Comparison of ENCODE assay signal across 9 mouse cellular contexts in genomic region chr12:86891786-86892702, GRCm38 (mm10). TPM values are rescaled to one million over a fixed set of nuclear protein-coding genes. Genes with fewer than 3 reads are reported as not detected.
DNase-seq lines count a peak whose midpoint lies in the region; ATAC-seq lines count a peak whose summit lies in the region.
"Had no signal": no experiment of that assay in that cellular context is flagged by ENCODE, and none has a peak within 500 bp of the region (broad histone marks: within the 10 kb centered on the region; RNA-seq: fewer than 3 reads in every experiment).

No protein-coding gene starts in this region.

- no peaks in the 10 kb centered on the region for H3K9me3 ChIP-seq in erythroblast, embryonic 14.5 days (ENCODE audit: control insufficient read depth, low read length)
- H3K9me3 ChIP-seq in limb, embryonic 15.5 days, result no peaks in the 10 kb centered on the region
- H3K9me3 ChIP-seq in midbrain, embryonic 15.5 days, result no peaks in the 10 kb centered on the region

- no peak for ATAC-seq in erythroblast, adult 5-6 weeks (replicated peaks; ENCODE audit: low FRiP score, poor library complexity, severe bottlenecking)
- peak; percentile 19 for ATAC-seq in inflammation-experienced regulatory T-cells, adult 6 months
- no peak for ATAC-seq in limb, embryonic 15.5 days (ENCODE audit: insufficient number of reproducible peaks, low FRiP score, low TSS enrichment, low read depth)
- no peak for ATAC-seq in midbrain, embryonic 15.5 days (replicated peaks)
- ATAC-seq: Patski had no signal

- H3K4me2 ChIP-seq in limb, embryonic 15.5 days, result peak overlapping the region; percentile 60
- H3K4me2 ChIP-seq in midbrain, embryonic 15.5 days, result peak overlapping the region; percentile 70

- peak overlapping the region; percentile 99 for H3K27ac ChIP-seq in limb, embryonic 15.5 days
- H3K27ac ChIP-seq in midbrain, embryonic 15.5 days, result peak overlapping the region; percentile 99

- 1% methylated on average over 37 of the region's 37 CpGs for WGBS in limb, embryonic 15.5 days
- under 1% methylated on average over 34 of the region's 37 CpGs for WGBS in midbrain, embryonic 15.5 days

- H3K4me1 ChIP-seq in erythroblast, embryonic 14.5 days (ENCODE audit: control insufficient read depth), result peaks cover 56% of the 10 kb centered on the region
- H3K4me1 ChIP-seq in limb, embryonic 15.5 days, result peaks cover 94% of the 10 kb centered on the region
- peaks cover 94% of the 10 kb centered on the region for H3K4me1 ChIP-seq in midbrain, embryonic 15.5 days

- peak; percentile 81 for DNase-seq in cerebellum, adult 8-10 months
- peak; percentile 80 for DNase-seq in gastrocnemius, postnatal 10 days
- DNase-seq in spleen, postnatal 36 days (ENCODE audit: low spot score in 2 of 2), result peak; percentile 81 to 89

- H3K9ac ChIP-seq in limb, embryonic 15.5 days, result peak overlapping the region; percentile 29
- peak overlapping the region; percentile 43 for H3K9ac ChIP-seq in midbrain, embryonic 15.5 days

- H3K36me3 ChIP-seq in erythroblast, embryonic 14.5 days (ENCODE audit: control insufficient read depth), result no peaks in the 10 kb centered on the region
- H3K36me3 ChIP-seq in limb, embryonic 15.5 days, result no peaks in the 10 kb centered on the region
- H3K36me3 ChIP-seq in midbrain, embryonic 15.5 days (replicated peaks), result no peaks in the 10 kb centered on the region

- peak overlapping the region; percentile 58 for H3K4me3 ChIP-seq in erythroblast, embryonic 14.5 days (replicated peaks)
- peak overlapping the region; percentile 36 for H3K4me3 ChIP-seq in limb, embryonic 15.5 days
- H3K4me3 ChIP-seq in midbrain, embryonic 15.5 days, result peak overlapping the region; percentile 26

- H3K27me3 ChIP-seq in erythroblast, embryonic 14.5 days (ENCODE audit: control insufficient read depth), result peaks cover 54% of the 10 kb centered on the region
- H3K27me3 ChIP-seq in limb, embryonic 15.5 days, result no peaks in the 10 kb centered on the region
- no peaks in the 10 kb centered on the region for H3K27me3 ChIP-seq in midbrain, embryonic 15.5 days (replicated peaks)
- H3K27me3 ChIP-seq: Patski had no signal

RNA-seq across cellular contexts. Expression of gene Irf2bpl, which starts 7.4 kb away (rescaled TPM):
- 0.04 and 0.05 TPM in 2 replicates for polyA plus RNA-seq in erythroblast, embryonic 14.5 days (2012)
- 0.21 and 0.77 TPM in 2 replicates for total RNA-seq in erythroblast, adult 5-6 weeks (2015; ENCODE audit: low replicate concordance)
- 0.42 TPM in 1 of 2 replicates, not detected in the other for total RNA-seq in erythroblast, adult 5-6 weeks (2017; ENCODE audit: low replicate concordance)
- total RNA-seq in gastrocnemius, postnatal 10 days (2021), result 10 to 100 TPM; 42.9 to 46.7 TPM
- polyA plus RNA-seq in inflammation-experienced regulatory T-cells, adult 6 months (2017; shearing (Covaris generic)), result 10 to 100 TPM in 1 of 3 experiments, 1 to 10 TPM in 2; 8.0 to 14.6 (median 9.4) TPM
- 36.0 and 38.5 TPM in 2 replicates for polyA plus RNA-seq in limb, embryonic 15.5 days (2015; fragmentation: Nextera tagmentation; extraction: Ambion mirVana)
- polyA plus RNA-seq in midbrain, embryonic 15.5 days (2015; fragmentation: Nextera tagmentation; extraction: Ambion mirVana), result 94.3 and 98.5 TPM in 2 replicates

RNA-seq across cellular contexts. Expression of gene Cipc, which starts 54.8 kb away (rescaled TPM):
- 0.42 and 0.61 TPM in 2 replicates for polyA plus RNA-seq in erythroblast, embryonic 14.5 days (2012)
- total RNA-seq in erythroblast, adult 5-6 weeks (2015; ENCODE audit: low replicate concordance), result 4.8 and 7.1 TPM in 2 replicates
- total RNA-seq in erythroblast, adult 5-6 weeks (2017; ENCODE audit: low replicate concordance), result 5.6 and 8.2 TPM in 2 replicates
- 10 to 100 TPM; 17.5 to 22.8 TPM for total RNA-seq in gastrocnemius, postnatal 10 days (2021)
- 10 to 100 TPM; 20.2 to 29.2 (median 28.3) TPM for polyA plus RNA-seq in inflammation-experienced regulatory T-cells, adult 6 months (2017; shearing (Covaris generic))
- 22.0 and 23.3 TPM in 2 replicates for polyA plus RNA-seq in limb, embryonic 15.5 days (2015; fragmentation: Nextera tagmentation; extraction: Ambion mirVana)
- polyA plus RNA-seq in midbrain, embryonic 15.5 days (2015; fragmentation: Nextera tagmentation; extraction: Ambion mirVana), result 55.0 and 56.0 TPM in 2 replicates

Comparison
In these comparisons a context has a peak if more than half of its experiments do, and no peak if none do; other contexts are left out.
1. RNA of gene Cipc, which starts 54.8 kb away (polyA plus RNA-seq): 55.0 to 56.0 TPM in midbrain, embryonic 15.5 days, 20.2 to 29.2 TPM in inflammation-experienced regulatory T-cells, adult 6 months and 22.0 to 23.3 TPM in limb, embryonic 15.5 days; 0.42 to 0.61 TPM in erythroblast, embryonic 14.5 days; every median in the first group is over 10 times any median in the second.
2. Peak in every context shown above with its lines, with median percentiles within 50 percentile points of each other: H3K4me3 ChIP-seq and DNase-seq.